Mouse (Mus musculus): ENCODE measurements at regions not wholly inside any gene's neighbourhood (a gene's known extent, or its start where the extent isn't known, plus 50 kb on each side); places are given as distances from the start of the nearest gene placed in this dataset.
A peak's percentile ranks its signal among the peaks of the same experiment; 100 is the strongest.

DNA sequence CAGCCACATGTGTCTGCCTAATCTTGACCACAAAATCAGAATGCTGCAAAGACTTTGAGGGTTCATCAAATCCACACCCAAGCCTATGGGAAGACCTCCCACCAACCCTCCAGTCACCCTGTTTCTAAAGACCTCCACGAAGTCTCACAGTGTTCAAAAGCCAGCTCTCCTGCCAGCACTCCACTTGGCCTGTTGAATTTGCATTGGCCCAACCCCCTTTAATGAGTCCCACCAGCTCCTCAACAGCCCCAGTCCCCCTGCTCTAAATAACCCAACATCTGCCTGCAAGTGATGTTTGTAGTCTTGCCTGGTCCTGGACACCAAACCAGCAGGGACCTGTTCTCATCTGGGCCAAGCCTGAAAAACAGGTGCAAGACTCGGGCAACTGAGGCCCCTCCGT is 106.6 kb upstream of the Nt5e start:
- H3K4me3 ChIP-seq: no peak overlapping the region
- 80% methylated on average over 3 of the region's 3 CpGs for WGBS

DNA sequence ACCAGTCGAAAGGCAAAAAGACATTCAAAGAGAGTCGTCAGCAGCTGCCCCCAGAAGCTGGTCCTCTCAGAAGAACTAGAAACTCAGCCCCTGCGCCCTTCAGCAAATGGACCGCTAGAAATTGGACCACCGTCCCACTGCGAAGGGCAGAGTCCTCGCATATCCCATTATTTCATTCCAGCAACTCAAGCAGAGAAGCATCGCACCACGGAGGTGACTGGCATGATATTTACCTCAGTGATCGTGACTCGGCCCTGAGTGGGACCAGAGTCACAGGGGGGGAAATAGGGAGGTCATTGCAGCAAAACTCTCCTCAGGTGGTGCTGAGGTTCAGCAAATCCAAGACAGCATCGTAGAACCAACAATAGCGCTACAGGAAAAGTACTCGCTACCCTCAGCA is 105.7 kb upstream of the Nt5e start:
- no peak for DNase-seq (ENCODE audit: low spot score)

More for the DNA sequence above, 106.6 kb upstream of the Nt5e start:
- Histone ChIP-seq H3K27me3 (ENCODE audit: low read depth, poor library complexity, severe bottlenecking) (0 out of 2 replicates have a peak, but pooled peaks cover 3% of the 10 kb centered on the region), H3K9me3 (replicated peaks) (no peaks in the 10 kb centered on the region), H3K4me1 (peaks cover 8% of the 10 kb centered on the region; the same call in 1 of the 2 replicates), H3K36me3 (no peaks in the 10 kb centered on the region), H3K27ac (replicated peaks) (no peak overlapping the region)
- DNase-seq (ENCODE audit: low spot score): no peak

DNA sequence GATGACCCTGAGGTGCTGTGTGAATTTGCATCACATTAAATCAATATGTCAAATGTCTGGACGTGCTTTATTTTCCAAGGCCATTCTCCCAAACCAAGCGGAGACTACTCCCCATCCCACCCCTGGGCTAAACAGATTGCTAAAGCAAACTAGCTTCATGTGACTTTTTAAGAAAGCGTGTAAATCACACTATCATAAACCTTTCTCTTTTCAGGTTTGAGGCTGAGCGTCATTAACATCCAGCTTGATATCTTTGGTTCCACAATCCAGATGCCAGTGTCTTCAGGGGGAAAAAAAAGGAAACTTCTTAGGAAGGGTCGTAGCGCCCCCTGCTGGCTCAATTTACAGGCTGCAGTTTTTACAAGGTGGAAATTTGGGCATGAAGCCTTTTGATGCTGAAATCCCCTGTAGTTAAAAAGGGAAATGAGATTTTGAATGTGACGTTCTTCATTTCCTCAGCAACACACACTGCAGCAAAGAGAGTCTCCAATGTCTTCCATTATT is 105.1 kb upstream of the Nt5e start:
- H3K9me3 ChIP-seq (replicated peaks): no peaks in the 10 kb centered on the region
- no peak overlapping the region for H3K4me3 ChIP-seq
- no peaks in the 10 kb centered on the region for H3K36me3 ChIP-seq
- no peak overlapping the region for H3K27ac ChIP-seq (replicated peaks)
- 27% methylated on average over 7 of the region's 7 CpGs for WGBS
- H3K4me1 ChIP-seq: peaks cover 8% of the 10 kb centered on the region; the same call in 1 of the 2 replicates
- peak; percentile 74 for DNase-seq (ENCODE audit: low spot score)
- H3K27me3 ChIP-seq (ENCODE audit: low read depth, poor library complexity, severe bottlenecking): 0 out of 2 replicates have a peak, but pooled peaks cover 3% of the 10 kb centered on the region

More for the DNA sequence above, 105.7 kb upstream of the Nt5e start:
- 81% methylated on average over 14 of the region's 14 CpGs for WGBS
- Histone ChIP-seq H3K36me3 (no peaks in the 10 kb centered on the region), H3K27me3 (ENCODE audit: low read depth, poor library complexity, severe bottlenecking) (0 out of 2 replicates have a peak, but pooled peaks cover 3% of the 10 kb centered on the region), H3K4me1 (peaks cover 8% of the 10 kb centered on the region; the same call in 1 of the 2 replicates), H3K9me3 (replicated peaks) (no peaks in the 10 kb centered on the region), H3K4me3 (no peak overlapping the region), H3K27ac (replicated peaks) (no peak overlapping the region)

DNA sequence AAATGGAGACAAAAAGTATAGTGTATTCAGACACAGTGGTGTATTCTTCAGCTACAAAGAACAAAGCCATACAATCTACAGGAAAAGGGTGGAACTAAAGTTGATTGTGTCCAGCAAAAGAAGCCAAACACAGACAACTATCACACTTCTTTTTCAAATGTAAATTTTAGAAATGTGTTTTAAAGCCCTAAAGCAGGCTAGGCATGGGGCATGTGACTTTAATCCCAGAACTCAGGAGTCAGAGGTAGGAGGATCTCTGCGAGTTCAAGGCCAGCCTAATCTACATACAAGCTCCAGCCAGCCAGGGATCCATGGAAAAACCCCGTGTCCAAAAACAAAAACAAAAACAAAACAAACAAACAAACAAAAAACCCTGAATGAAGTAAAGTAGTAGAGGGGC is 89.9 kb upstream of the Nt5e start:
- Histone ChIP-seq H3K4me1 (peaks cover 11% of the 10 kb centered on the region), H3K36me3 (no peaks in the 10 kb centered on the region), H3K4me3 (no peak overlapping the region), H3K9me3 (replicated peaks) (no peaks in the 10 kb centered on the region), H3K27me3 (ENCODE audit: low read depth, poor library complexity, severe bottlenecking) (no peaks in the 10 kb centered on the region; the same call in 1 of the 2 replicates), H3K27ac (replicated peaks) (no peak overlapping the region)
- 73% methylated on average over 2 of the region's 2 CpGs for WGBS
- DNase-seq (ENCODE audit: low spot score): no peak

DNA sequence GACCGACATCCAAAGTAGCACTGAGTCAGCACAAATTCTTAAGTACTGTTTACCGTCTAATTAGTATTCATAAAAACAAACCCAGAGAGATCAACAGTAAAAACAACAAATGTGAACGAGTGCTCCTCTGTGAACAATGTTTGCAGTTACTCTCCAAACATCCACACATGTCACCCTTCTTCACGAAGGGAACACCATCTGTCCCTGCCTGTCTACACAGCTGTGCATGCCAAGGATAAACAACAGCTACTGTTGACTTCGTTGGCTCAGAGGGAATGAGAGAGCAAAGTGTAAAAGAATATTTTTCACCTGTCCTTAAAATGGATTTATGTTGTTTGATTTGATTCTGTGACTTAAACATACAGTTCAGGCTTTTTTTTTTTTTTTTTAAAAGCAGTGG is 88.7 kb upstream of the Nt5e start:
- Histone ChIP-seq H3K4me1 (peaks cover 11% of the 10 kb centered on the region), H3K36me3 (no peaks in the 10 kb centered on the region), H3K27me3 (ENCODE audit: low read depth, poor library complexity, severe bottlenecking) (no peaks in the 10 kb centered on the region; the same call in 1 of the 2 replicates), H3K9me3 (replicated peaks) (no peaks in the 10 kb centered on the region), H3K27ac (replicated peaks) (no peak overlapping the region), H3K4me3 (no peak overlapping the region)
- DNase-seq (ENCODE audit: low spot score): no peak
- WGBS: 74% methylated on average over 5 of the region's 5 CpGs

DNA sequence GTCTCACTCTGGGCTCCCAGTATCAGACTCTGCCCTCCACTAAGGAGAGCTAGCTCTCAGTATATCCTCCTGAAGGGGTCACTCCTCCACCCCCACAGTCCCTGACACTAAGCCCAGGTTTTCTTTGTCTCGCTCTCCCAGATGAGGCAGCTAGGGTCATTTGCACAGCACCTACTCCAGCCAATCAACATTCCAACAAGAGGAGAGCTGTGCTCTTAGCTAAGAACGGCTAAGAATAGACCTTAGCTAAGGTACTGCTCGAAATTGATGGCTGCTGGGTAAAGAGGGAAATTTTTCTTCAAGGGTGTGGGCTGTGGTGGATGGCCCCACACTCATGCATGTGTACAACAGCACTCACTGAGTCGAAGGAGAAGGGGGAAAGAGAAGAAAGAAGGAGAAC is 86.3 kb upstream of the Nt5e start:
- WGBS: 40% methylated on average over 4 of the region's 4 CpGs
- Histone ChIP-seq H3K4me1 (peaks cover 11% of the 10 kb centered on the region), H3K36me3 (no peaks in the 10 kb centered on the region), H3K9me3 (replicated peaks) (no peaks in the 10 kb centered on the region), H3K4me3 (peak overlapping the region; percentile 53; the same call in 1 of the 2 replicates), H3K27me3 (ENCODE audit: low read depth, poor library complexity, severe bottlenecking) (no peaks in the 10 kb centered on the region; the same call in 1 of the 2 replicates), H3K27ac (replicated peaks) (peak overlapping the region; percentile 55; the same call in 1 of the 2 replicates)
- no peak for DNase-seq (ENCODE audit: low spot score)

DNA sequence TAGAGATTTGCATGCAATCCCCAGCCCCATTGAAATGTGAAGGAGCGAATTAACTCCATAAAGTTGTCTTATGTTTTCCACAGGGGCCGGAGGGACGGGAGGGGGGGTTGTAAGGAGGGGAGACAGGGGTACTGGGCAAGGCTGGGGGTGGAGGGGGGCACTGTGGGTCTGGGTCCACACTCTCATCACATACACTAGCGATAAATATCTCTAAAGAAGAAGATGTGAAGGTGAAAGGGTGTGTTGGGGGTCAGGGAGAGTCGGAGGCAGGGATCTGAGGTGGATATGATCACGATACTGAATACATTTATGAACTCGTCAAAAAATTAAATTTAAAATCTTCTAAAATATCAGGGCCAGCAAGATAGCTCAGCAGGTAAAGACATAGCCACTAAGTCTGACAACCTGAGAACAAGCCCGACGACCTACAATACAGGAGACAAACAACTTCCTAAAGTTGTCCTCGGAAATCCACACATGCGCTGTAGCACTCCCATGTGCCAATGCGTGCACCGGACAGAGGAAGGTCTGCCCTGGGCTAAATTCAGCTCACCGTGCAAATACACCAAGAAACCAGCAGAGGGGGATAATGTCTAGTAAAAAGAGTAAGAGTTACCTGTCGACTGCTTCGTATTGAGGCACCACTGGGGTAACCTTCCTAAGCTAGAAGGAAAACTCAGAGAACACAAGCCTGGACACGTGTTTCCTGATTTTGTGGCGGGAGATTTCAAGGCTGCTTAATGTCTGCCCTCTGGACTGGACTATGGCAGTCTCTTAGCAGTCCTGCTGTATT is 85.6 kb upstream of the Nt5e start:
- H3K9me3 ChIP-seq (replicated peaks): no peaks in the 10 kb centered on the region
- no peaks in the 10 kb centered on the region for H3K36me3 ChIP-seq
- H3K4me1 ChIP-seq: peaks cover 11% of the 10 kb centered on the region
- peak; percentile 79 for DNase-seq (ENCODE audit: low spot score)
- peak overlapping the region; percentile 53 for H3K4me3 ChIP-seq
- H3K27me3 ChIP-seq (ENCODE audit: low read depth, poor library complexity, severe bottlenecking): no peaks in the 10 kb centered on the region; the same call in 1 of the 2 replicates
- 8% methylated on average over 18 of the region's 18 CpGs for WGBS
- peak overlapping the region; percentile 55; the same call in 1 of the 2 replicates for H3K27ac ChIP-seq (replicated peaks)

DNA sequence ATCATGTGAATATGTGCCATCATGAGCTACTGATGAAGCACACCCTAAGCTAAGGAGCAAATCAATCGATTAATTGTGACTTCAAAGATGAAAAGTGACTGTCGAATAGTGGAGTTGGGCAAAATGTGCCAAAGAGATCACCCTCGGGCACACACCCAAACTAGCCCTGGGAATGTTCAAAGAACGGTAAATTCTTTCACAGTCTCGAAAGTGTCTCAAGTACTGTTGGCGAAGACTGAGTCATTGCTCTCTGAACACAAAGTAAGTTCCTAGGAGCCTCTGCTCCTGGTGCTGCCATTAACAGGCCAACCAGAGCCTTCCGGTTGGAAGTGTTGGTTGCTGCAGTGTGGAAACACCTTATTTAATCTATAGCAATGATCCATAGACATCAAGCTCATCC is 84.5 kb upstream of the Nt5e start:
- H3K4me3 ChIP-seq: no peak overlapping the region
- no peaks in the 10 kb centered on the region for H3K9me3 ChIP-seq (replicated peaks)
- H3K27me3 ChIP-seq (ENCODE audit: low read depth, poor library complexity, severe bottlenecking): no peaks in the 10 kb centered on the region; the same call in 1 of the 2 replicates
- peaks cover 11% of the 10 kb centered on the region for H3K4me1 ChIP-seq
- no peak overlapping the region for H3K27ac ChIP-seq (replicated peaks)
- no peaks in the 10 kb centered on the region for H3K36me3 ChIP-seq
- DNase-seq (ENCODE audit: low spot score): no peak
- WGBS: 87% methylated on average over 7 of the region's 7 CpGs

DNA sequence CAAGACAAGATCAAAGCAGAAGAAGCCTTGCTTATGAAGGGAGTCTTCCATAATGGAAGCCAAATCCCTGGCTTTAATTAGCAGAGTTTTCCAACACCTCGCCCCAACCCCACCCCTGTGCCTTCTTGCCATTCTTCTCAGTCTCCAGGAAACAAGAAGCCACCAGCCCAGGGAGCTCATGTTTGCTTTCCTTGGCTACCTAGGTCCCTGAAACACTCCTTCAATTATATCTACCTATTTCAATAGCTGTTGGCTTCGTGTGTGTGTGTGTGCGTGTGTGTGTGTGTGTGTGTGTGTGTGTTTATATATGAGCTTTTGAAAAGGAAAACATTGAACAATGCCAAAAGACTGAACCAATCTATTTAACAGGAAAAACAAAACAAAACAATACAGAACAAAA is 82.5 kb upstream of the Nt5e start:
- 72% methylated on average over 3 of the region's 3 CpGs for WGBS
- Histone ChIP-seq H3K4me3 (no peak overlapping the region), H3K27ac (replicated peaks) (no peak overlapping the region), H3K36me3 (no peaks in the 10 kb centered on the region), H3K4me1 (peaks cover 11% of the 10 kb centered on the region), H3K9me3 (replicated peaks) (no peaks in the 10 kb centered on the region), H3K27me3 (ENCODE audit: low read depth, poor library complexity, severe bottlenecking) (no peaks in the 10 kb centered on the region; the same call in 1 of the 2 replicates)
- no peak for DNase-seq (ENCODE audit: low spot score)

DNA sequence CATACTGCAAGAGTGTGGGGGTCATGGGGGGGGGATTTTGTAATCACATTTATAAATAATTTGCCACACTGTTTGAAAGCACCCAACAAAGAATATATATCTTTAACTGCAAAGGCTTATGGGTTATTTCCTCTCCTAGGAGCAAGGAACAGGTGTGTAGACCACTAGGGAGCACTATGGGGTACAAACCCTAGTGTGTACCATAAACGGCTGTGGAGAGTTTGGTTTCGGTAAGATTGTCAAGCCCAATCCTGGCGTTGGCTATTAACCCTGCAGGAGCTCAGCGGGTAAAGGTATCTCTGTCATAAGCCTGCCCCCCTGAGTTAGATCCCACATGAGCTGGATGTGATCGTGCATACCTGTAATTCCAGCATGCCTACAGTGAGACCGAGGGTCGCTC is 71.0 kb upstream of the Nt5e start:
- WGBS: 74% methylated on average over 7 of the region's 7 CpGs
- Histone ChIP-seq H3K27ac (replicated peaks) (no peak overlapping the region), H3K36me3 (no peaks in the 10 kb centered on the region), H3K4me3 (no peak overlapping the region), H3K9me3 (replicated peaks) (no peaks in the 10 kb centered on the region), H3K4me1 (no peaks in the 10 kb centered on the region), H3K27me3 (ENCODE audit: low read depth, poor library complexity, severe bottlenecking) (no peaks in the 10 kb centered on the region)
- DNase-seq (ENCODE audit: low spot score): no peak

DNA sequence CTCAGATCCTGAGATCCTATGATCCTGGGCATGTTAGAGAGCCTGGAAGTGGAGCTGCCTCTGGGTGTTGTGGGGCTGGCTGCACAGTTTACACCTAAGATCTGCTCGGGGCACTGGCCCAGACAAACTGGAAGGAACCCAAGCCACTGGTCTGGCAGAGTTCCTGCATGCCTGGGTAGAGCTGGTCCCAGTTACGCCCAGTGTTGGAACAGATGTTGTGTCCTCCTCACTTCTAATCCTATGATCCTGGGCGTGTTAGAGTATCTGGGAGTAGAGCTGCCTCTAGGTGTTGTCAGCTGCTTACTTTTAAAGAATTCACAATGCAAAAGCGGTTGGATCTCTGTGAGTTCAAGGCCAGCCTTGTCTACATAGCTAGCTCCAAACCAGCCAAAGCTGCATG is 67.4 kb upstream of the Nt5e start:
- H3K9me3 ChIP-seq (replicated peaks): no peaks in the 10 kb centered on the region
- no peak for DNase-seq (ENCODE audit: low spot score)
- WGBS: 93% methylated on average over 4 of the region's 4 CpGs

DNA sequence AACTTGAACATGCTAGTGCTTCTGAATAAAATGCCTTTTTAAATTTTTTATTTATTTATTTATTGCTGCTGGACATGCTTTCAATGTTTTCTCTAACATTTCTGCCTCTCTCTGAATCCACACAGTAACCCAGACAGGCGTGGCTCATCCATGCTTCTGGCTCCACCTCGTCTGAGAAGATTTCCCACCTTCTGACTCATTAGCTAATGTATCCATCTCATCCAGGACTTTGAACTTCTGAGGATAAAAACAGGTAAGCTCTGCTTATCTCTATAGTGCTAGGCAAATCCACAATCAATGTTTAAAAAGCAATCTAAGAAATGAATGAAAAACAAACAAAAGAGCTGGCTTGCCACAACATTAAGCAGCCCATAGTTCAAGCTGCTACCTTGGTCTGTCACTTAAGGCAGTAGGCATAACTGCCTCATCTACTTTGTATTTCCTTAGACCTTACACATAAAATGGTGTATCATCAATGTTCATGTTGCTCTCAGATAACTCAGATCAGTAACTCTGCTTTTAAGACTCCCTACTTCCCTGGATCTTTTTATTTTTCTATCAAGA is 66.8 kb upstream of the Nt5e start:
- H3K9me3 ChIP-seq (replicated peaks): no peaks in the 10 kb centered on the region
- H3K27ac ChIP-seq (replicated peaks): no peak overlapping the region
- no peak overlapping the region for H3K4me3 ChIP-seq
- DNase-seq (ENCODE audit: low spot score): no peak
- H3K4me1 ChIP-seq: no peaks in the 10 kb centered on the region
- 84% methylated on average over 2 of the region's 2 CpGs for WGBS
- no peaks in the 10 kb centered on the region for H3K27me3 ChIP-seq (ENCODE audit: low read depth, poor library complexity, severe bottlenecking)
- no peaks in the 10 kb centered on the region for H3K36me3 ChIP-seq

More for the DNA sequence above, 67.4 kb upstream of the Nt5e start:
- no peaks in the 10 kb centered on the region for H3K36me3 ChIP-seq
- no peak overlapping the region for H3K4me3 ChIP-seq
- no peaks in the 10 kb centered on the region for H3K4me1 ChIP-seq
- H3K27me3 ChIP-seq (ENCODE audit: low read depth, poor library complexity, severe bottlenecking): no peaks in the 10 kb centered on the region
- no peak overlapping the region for H3K27ac ChIP-seq (replicated peaks)

DNA sequence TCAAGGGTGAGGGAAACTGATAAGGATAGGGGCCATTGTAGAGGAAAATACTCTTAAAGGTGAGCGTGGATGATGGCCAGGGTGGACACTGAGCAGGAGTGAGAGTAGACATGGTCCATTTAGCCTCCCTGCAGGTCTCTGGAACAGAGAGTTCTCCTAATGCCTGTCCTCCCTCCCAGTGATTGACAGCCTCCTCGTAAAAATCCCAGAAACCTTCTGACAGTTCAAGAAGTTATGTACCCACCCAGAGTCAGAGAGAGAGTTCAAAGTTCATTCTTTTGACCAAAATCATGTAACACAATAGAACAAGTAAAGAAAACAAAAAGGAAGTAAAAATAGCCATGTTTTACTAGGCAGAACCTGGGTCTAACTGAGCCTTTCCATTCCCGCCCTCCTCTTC is 64.5 kb upstream of the Nt5e start:
- Histone ChIP-seq H3K36me3 (no peaks in the 10 kb centered on the region), H3K4me1 (no peaks in the 10 kb centered on the region), H3K4me3 (no peak overlapping the region), H3K27ac (replicated peaks) (no peak overlapping the region), H3K9me3 (replicated peaks) (no peaks in the 10 kb centered on the region), H3K27me3 (ENCODE audit: low read depth, poor library complexity, severe bottlenecking) (no peaks in the 10 kb centered on the region)
- DNase-seq (ENCODE audit: low spot score): no peak
- 74% methylated on average over 3 of the region's 3 CpGs for WGBS
